Mouse (Mus musculus) E14TG2a.4 (cell line): ENCODE data around the gene Polr1d.

Experiments
- CTCF ChIP-seq: conservative IDR thresholded peaks from 2 replicates; pipeline ENCODE4 v1.5.1; 2014; ENCODE audit warnings: low read length
- NANOG ChIP-seq: IDR thresholded peaks from 2 replicates; pipeline ENCODE4 v1.6.1; 2014; ENCODE audit warnings: borderline replicate concordance, low read length, mixed read lengths
- POU5F1 ChIP-seq: IDR thresholded peaks from 2 replicates; pipeline ENCODE4 v1.6.1; 2014; ENCODE audit warnings: low read length, borderline replicate concordance

DNA sequence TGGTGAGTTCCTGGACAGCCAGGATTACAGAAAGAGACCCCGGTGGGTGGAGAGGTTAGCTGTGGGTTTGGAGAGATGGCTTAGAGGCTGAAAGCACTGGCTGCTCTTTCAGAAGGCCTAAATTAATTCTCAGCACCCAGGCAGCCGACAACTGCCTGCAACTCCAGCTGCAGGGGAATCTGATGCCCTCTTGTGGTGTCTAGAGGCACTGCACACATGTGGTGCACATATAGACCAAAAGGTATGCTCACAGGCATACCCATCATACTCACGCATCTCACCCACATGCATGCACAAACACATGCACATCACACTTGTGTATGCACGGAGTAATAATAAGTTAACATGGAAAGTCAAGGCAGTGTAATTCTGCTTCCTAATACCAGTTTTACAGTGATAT is 38.8 kb downstream of the Polr1d start:
- TF ChIP-seq CTCF (peak; percentile 73), POU5F1 (no peak), NANOG (no peak)
